Mouse (Mus musculus): ENCODE data around the gene 2210010C04Rik.

Gene 2210010C04Rik

GRCm38 (mm10) chr6:41035409-41035808 lies at the start of gene 2210010C04Rik:
TSS of gene 2210010C04Rik (minus strand) at chr6:41035509.
- no peak for DNase-seq

GRCm38 (mm10) chr6:41080121-41080520 lies 44.8 kb upstream of the 2210010C04Rik start:
- no peak for DNase-seq

GRCm38 (mm10) chr6:41078539-41079303 lies 43.4 kb upstream of the 2210010C04Rik start:
- no peak for DNase-seq

GRCm38 (mm10) chr6:41075753-41076152 lies 40.4 kb upstream of the 2210010C04Rik start:
- DNase-seq = no peak

- no peak for DNase-seq
Observed at GRCm38 (mm10) chr6:41063332-41063731, 28.0 kb upstream of the 2210010C04Rik start.

GRCm38 (mm10) chr6:41062746-41063145 lies 27.4 kb upstream of the 2210010C04Rik start:
- no peak for DNase-seq

- DNase-seq = no peak
Observed at GRCm38 (mm10) chr6:41062081-41062480, 26.8 kb upstream of the 2210010C04Rik start.

- no peak for DNase-seq
Observed at GRCm38 (mm10) chr6:41061085-41061484, 25.8 kb upstream of the 2210010C04Rik start.

GRCm38 (mm10) chr6:41057653-41058052 lies 22.3 kb upstream of the 2210010C04Rik start:
- DNase-seq = no peak

GRCm38 (mm10) chr6:41055581-41055980 lies 20.3 kb upstream of the 2210010C04Rik start:
- no peak for DNase-seq

- no peak for DNase-seq
Observed at GRCm38 (mm10) chr6:41054379-41054778, 19.1 kb upstream of the 2210010C04Rik start.

- DNase-seq = no peak
Observed at GRCm38 (mm10) chr6:41051824-41052223, 16.5 kb upstream of the 2210010C04Rik start.

GRCm38 (mm10) chr6:41048602-41049001 lies 13.3 kb upstream of the 2210010C04Rik start:
- no peak for DNase-seq

- no peak for DNase-seq
Observed at GRCm38 (mm10) chr6:41047961-41048360, 12.7 kb upstream of the 2210010C04Rik start.

- DNase-seq = no peak
Observed at GRCm38 (mm10) chr6:41047202-41047601, 11.9 kb upstream of the 2210010C04Rik start.

- no peak for DNase-seq
Observed at GRCm38 (mm10) chr6:41046553-41046952, 11.2 kb upstream of the 2210010C04Rik start.

- DNase-seq = no peak
Observed at GRCm38 (mm10) chr6:41044753-41045152, 9.4 kb upstream of the 2210010C04Rik start.

- DNase-seq = no peak
Observed at GRCm38 (mm10) chr6:41044314-41044713, 9.0 kb upstream of the 2210010C04Rik start.

- no peak for DNase-seq
Observed at GRCm38 (mm10) chr6:41032802-41033201, 2.5 kb downstream of the 2210010C04Rik start.

- no peak for DNase-seq
Observed at GRCm38 (mm10) chr6:41032231-41032630, 3.1 kb downstream of the 2210010C04Rik start.

GRCm38 (mm10) chr6:41030821-41031220 lies 4.5 kb downstream of the 2210010C04Rik start:
- DNase-seq = no peak

- DNase-seq = peak in 1 of 2 experiments; percentile 19
Observed at GRCm38 (mm10) chr6:41027053-41027452, 8.3 kb downstream of the 2210010C04Rik start.

GRCm38 (mm10) chr6:41025873-41026650 lies 9.2 kb downstream of the 2210010C04Rik start:
- no peak for DNase-seq

- no peak for DNase-seq
Observed at GRCm38 (mm10) chr6:41019140-41019539, 16.2 kb downstream of the 2210010C04Rik start.

Data from lung, postnatal 4 days (tissue).